Mouse (Mus musculus): ENCODE data around the gene Slc26a8. TPM values are rescaled to one million over a fixed set of nuclear protein-coding genes. Genes with fewer than 3 reads are reported as not detected.

Slc26a8 gene
- total and polyA plus RNA-seq, 3 experiments = 0.58 to 1.6 TPM; not detected in 1

GRCm38 (mm10) chr17:28621381-28622299 lies 68.4 kb downstream of the Slc26a8 start (continued):
- no peak for TF ChIP-seq GATA1 (IDR thresholded peaks at IDR 0.05; ENCODE audit: low read depth, low read length)

- H3K9ac ChIP-seq (ENCODE audit: control insufficient read depth, low read depth, low read length, poor library complexity, severe bottlenecking) = peak overlapping the region; percentile 4; the same call in 1 of the 2 replicates
- no peaks in the 10 kb centered on the region for H3K9me3 ChIP-seq (replicated peaks; ENCODE audit: insufficient read depth, low read length)
- TF ChIP-seq ETS1 (IDR thresholded peaks at IDR 0.05; ENCODE audit: low read depth, low read length) (no peak), ZMIZ1 (IDR thresholded peaks at IDR 0.05; ENCODE audit: low read depth, low read length) (0 out of 2 replicates have a peak, but pooled peaks have one; percentile 29), MXI1 (IDR thresholded peaks at IDR 0.05; ENCODE audit: low read depth, low read length) (0 out of 2 replicates have a peak, but pooled peaks have one; percentile 6)
- peaks cover 79% of the 10 kb centered on the region for H3K79me2 ChIP-seq (ENCODE audit: control insufficient read depth, insufficient read depth, low read length, poor library complexity)
- H3K4me3 ChIP-seq (ENCODE audit: control insufficient read depth in 1 of 2, insufficient read depth in 1 of 2, low read depth in 2 of 2, low read length in 2 of 2) = peak overlapping the region in 1 of 2 experiments; percentile 11; a peak in 2 of 4 replicates
- no peak overlapping the region for H3K27ac ChIP-seq (ENCODE audit: control insufficient read depth, low read depth, low read length)
- H3K27me3 ChIP-seq (ENCODE audit: control insufficient read depth in 1 of 2, insufficient read depth in 2 of 2, low read length in 2 of 2) = no peaks in the 10 kb centered on the region
- peaks cover 14 to 31% of the 10 kb centered on the region in 2 experiments for H3K4me1 ChIP-seq (ENCODE audit: control insufficient read depth in 1 of 2, insufficient read depth in 2 of 2, low read length in 2 of 2)
- peak; percentile 50 for DNase-seq (ENCODE audit: low read depth, low spot score)
- peaks cover 36 to 48% of the 10 kb centered on the region in 2 experiments for H3K36me3 ChIP-seq (ENCODE audit: control insufficient read depth in 1 of 2, insufficient read depth in 2 of 2, low read length in 2 of 2)
Observed at GRCm38 (mm10) chr17:28618775-28619174, 71.3 kb downstream of the Slc26a8 start.

- Histone ChIP-seq H3K4me3 (ENCODE audit: control insufficient read depth in 1 of 2, insufficient read depth in 1 of 2, low read depth in 2 of 2, low read length in 2 of 2) (peak overlapping the region in 1 of 2 experiments; percentile 1; a peak in 1 of 4 replicates), H3K36me3 (ENCODE audit: control insufficient read depth in 1 of 2, insufficient read depth in 2 of 2, low read length in 2 of 2) (peaks cover 37 to 54% of the 10 kb centered on the region in 2 experiments), H3K9ac (ENCODE audit: control insufficient read depth, low read depth, low read length, poor library complexity, severe bottlenecking) (no peak overlapping the region; the same call in 1 of the 2 replicates), H3K9me3 (replicated peaks; ENCODE audit: insufficient read depth, low read length) (no peaks in the 10 kb centered on the region), H3K4me1 (ENCODE audit: control insufficient read depth in 1 of 2, insufficient read depth in 2 of 2, low read length in 2 of 2) (peaks cover 17 to 36% of the 10 kb centered on the region in 2 experiments), H3K79me2 (ENCODE audit: control insufficient read depth, insufficient read depth, low read length, poor library complexity) (peaks cover 84% of the 10 kb centered on the region), H3K27ac (ENCODE audit: control insufficient read depth, low read depth, low read length) (no peak overlapping the region), H3K27me3 (ENCODE audit: control insufficient read depth in 1 of 2, insufficient read depth in 2 of 2, low read length in 2 of 2) (no peaks in the 10 kb centered on the region)
- 0 out of 2 replicates have a peak, but pooled peaks have one; percentile 22 for TF ChIP-seq MXI1 (IDR thresholded peaks at IDR 0.05; ENCODE audit: low read depth, low read length)
- TF ChIP-seq JUND (IDR thresholded peaks at IDR 0.05; ENCODE audit: low read depth, low read length) = no peak
- TF ChIP-seq MAFK (IDR thresholded peaks at IDR 0.05; ENCODE audit: borderline replicate concordance, low read depth, low read length) = no peak
- no peak for DNase-seq (ENCODE audit: low read depth, low spot score)
Observed at GRCm38 (mm10) chr17:28618124-28618523, 71.9 kb downstream of the Slc26a8 start.

- Histone ChIP-seq H3K4me1 (ENCODE audit: control insufficient read depth in 1 of 2, insufficient read depth in 2 of 2, low read length in 2 of 2) (peaks cover 19 to 41% of the 10 kb centered on the region in 2 experiments), H3K36me3 (ENCODE audit: control insufficient read depth in 1 of 2, insufficient read depth in 2 of 2, low read length in 2 of 2) (peaks cover 37 to 57% of the 10 kb centered on the region in 2 experiments)
- DNase-seq (ENCODE audit: low read depth, low spot score) = no peak
Observed at GRCm38 (mm10) chr17:28617636-28618035, 72.4 kb downstream of the Slc26a8 start.

More at GRCm38 (mm10) chr17:28617636-28618035, 72.4 kb downstream of the Slc26a8 start:
- Histone ChIP-seq H3K79me2 (ENCODE audit: control insufficient read depth, insufficient read depth, low read length, poor library complexity) (peaks cover 87% of the 10 kb centered on the region), H3K9ac (ENCODE audit: control insufficient read depth, low read depth, low read length, poor library complexity, severe bottlenecking) (no peak overlapping the region), H3K27ac (ENCODE audit: control insufficient read depth, low read depth, low read length) (no peak overlapping the region), H3K9me3 (replicated peaks; ENCODE audit: insufficient read depth, low read length) (no peaks in the 10 kb centered on the region), H3K4me3 (ENCODE audit: control insufficient read depth in 1 of 2, insufficient read depth in 1 of 2, low read depth in 2 of 2, low read length in 2 of 2) (no peak overlapping the region; a peak in 1 of 4 replicates), H3K27me3 (ENCODE audit: control insufficient read depth in 1 of 2, insufficient read depth in 2 of 2, low read length in 2 of 2) (no peaks in the 10 kb centered on the region)
- TF ChIP-seq CHD2 (IDR thresholded peaks at IDR 0.05; ENCODE audit: low read length) = no peak
- TF ChIP-seq TCF12 (IDR thresholded peaks at IDR 0.05; ENCODE audit: low read depth, low read length) = no peak
- no peak for TF ChIP-seq MEF2A (IDR thresholded peaks at IDR 0.05; ENCODE audit: extremely low read depth, insufficient replicate concordance, low read depth, low read length, poor library complexity, severe bottlenecking)
- TF ChIP-seq BHLHE40 (IDR thresholded peaks at IDR 0.05; ENCODE audit: borderline replicate concordance, low read depth, low read length) = no peak
- no peak for TF ChIP-seq RCOR1 (IDR thresholded peaks at IDR 0.05; ENCODE audit: low read depth, low read length)
- no peak for TF ChIP-seq E2F4 (IDR thresholded peaks at IDR 0.05; ENCODE audit: borderline replicate concordance, low read depth, low read length)

Data from MEL (cell line).